Mouse (Mus musculus) heart, embryonic 14.5 days (tissue): ENCODE measurements around the gene Emcn. TPM values are rescaled to one million over a fixed set of nuclear protein-coding genes. Genes with fewer than 3 reads are reported as not detected.

ENCODE experiments used
- ATAC-seq: fragments of 200-750 bp; cut with Nextera tagmentation; 2 replicates; pipeline ENCODE4 v1.8.0; 2017; ENCODE audit warnings: low read depth, moderate TSS enrichment; ENCODE audit not compliant: insufficient number of reproducible peaks, insufficient read depth, low FRiP score
- H3K27ac ChIP-seq, 2 experiments: fragments of 200-500 bp in 1 of 2; fragments of 300-500 bp in 1 of 2; sonication (generic) in 1 of 2; replicated peaks in 1 of 2; 2 replicates each; pipeline ENCODE4 v1.5.1; 2012 to 2014; ENCODE audit warnings: low read depth in 2 of 2, low read length in 2 of 2, control low read depth in 1 of 2, mild to moderate bottlenecking in 1 of 2, mixed read lengths in 1 of 2; ENCODE audit not compliant: control insufficient read depth in 1 of 2, insufficient read depth in 1 of 2
- H3K27me3 ChIP-seq: fragments of 300-500 bp; sonication (generic); 2 replicates; pipeline ENCODE4 v1.6.1; 2014; ENCODE audit warnings: mild to moderate bottlenecking, low read length, control low read depth; ENCODE audit not compliant: control insufficient read depth, insufficient read depth
- H3K36me3 ChIP-seq: fragments of 300-500 bp; sonication (generic); 2 replicates; pipeline ENCODE4 v1.6.1; 2014; ENCODE audit warnings: mild to moderate bottlenecking, control low read depth, low read length, mixed read lengths; ENCODE audit not compliant: control insufficient read depth, insufficient read depth
- H3K4me1 ChIP-seq, 2 experiments: fragments of 200-500 bp in 1 of 2; fragments of 300-500 bp in 1 of 2; sonication (generic) in 1 of 2; 2 replicates each; pipeline ENCODE4 v1.6.1; 2012 to 2014; ENCODE audit warnings: low read length in 2 of 2, control low read depth in 1 of 2, mixed read lengths in 1 of 2; ENCODE audit not compliant: control insufficient read depth in 2 of 2, insufficient read depth in 2 of 2
- H3K4me2 ChIP-seq: fragments of 300-500 bp; sonication (generic); 2 replicates; pipeline ENCODE4 v1.6.1; 2014; ENCODE audit warnings: mild to moderate bottlenecking, low read length
- H3K4me3 ChIP-seq, 2 experiments: fragments of 200-500 bp in 1 of 2; fragments of 300-500 bp in 1 of 2; sonication (generic) in 1 of 2; 2 replicates each; pipeline ENCODE4 v1.5.1; 2012 to 2014; ENCODE audit warnings: low read length in 2 of 2, mild to moderate bottlenecking in 2 of 2, control low read depth in 1 of 2, low read depth in 1 of 2, moderate library complexity in 1 of 2; ENCODE audit not compliant: control insufficient read depth in 1 of 2, insufficient read depth in 1 of 2
- H3K9ac ChIP-seq: fragments of 300-500 bp; sonication (generic); 2 replicates; pipeline ENCODE4 v1.6.1; 2014; ENCODE audit warnings: mild to moderate bottlenecking, low read length
- H3K9me3 ChIP-seq: fragments of 300-500 bp; sonication (generic); 2 replicates; pipeline ENCODE4 v1.6.1; 2016; ENCODE audit warnings: low read length, control low read depth; ENCODE audit not compliant: control insufficient read depth
- whole genome bisulfite sequencing: fragments of 180-500 bp; shearing (Covaris S2); extraction: QIAGEN DNeasy Blood & Tissue Kit; methylation state at CpG from one replicate; pipeline ENCODE4 v1.1.7; 2014; 5-methylcytosine and 5-hydroxymethylcytosine counted together
- polyA plus RNA-seq: library from polyadenylated mRNA; unstranded; fragments of >200 nt; fragmentation: Nextera tagmentation; extraction: Ambion mirVana; gene quantifications from 2 replicates; pipeline ENCODE4 v1.2.1, GENCODE M21; 2014

Emcn gene
- polyA plus RNA-seq: 71.8 and 81.9 TPM in 2 replicates

GRCm38 (mm10) chr3:137340938-137341337 lies at the start of gene Emcn:
TSS of gene Emcn (plus strand) at chr3:137341067.
- peak within 1 kb of the TSS; percentile 71 for H3K9ac ChIP-seq
- H3K36me3 ChIP-seq: no peaks in the 10 kb centered on the region
- H3K4me1 ChIP-seq: no peaks in the 10 kb centered on the region
- H3K4me2 ChIP-seq: peak within 1 kb of the TSS; percentile 31
- ATAC-seq: peak; percentile 68; the same call in 1 of the 2 replicates
- peak within 1 kb of the TSS; percentile 60 to 85 for H3K27ac ChIP-seq
- WGBS: 31% methylated on average over 8 of the region's 8 CpGs
- H3K9me3 ChIP-seq: no peaks in the 10 kb centered on the region
- H3K27me3 ChIP-seq: no peaks in the 10 kb centered on the region
- peak within 1 kb of the TSS; percentile 24 to 33 for H3K4me3 ChIP-seq

- Histone ChIP-seq H3K9me3 (no peaks in the 10 kb centered on the region), H3K4me3 (0 out of 4 replicates have a peak overlapping the region, but pooled peaks of 1 of the 2 experiments have one; percentile 2), H3K36me3 (no peaks in the 10 kb centered on the region), H3K27ac (peak overlapping the region; percentile 64 to 70), H3K9ac (peak overlapping the region; percentile 6; the same call in 1 of the 2 replicates), H3K4me1 (peaks cover 5 to 10% of the 10 kb centered on the region in 2 experiments), H3K4me2 (peak overlapping the region; percentile 47), H3K27me3 (no peaks in the 10 kb centered on the region)
- ATAC-seq: peak; percentile 93
- 1% methylated on average over 6 of the region's 6 CpGs for WGBS
These were observed 47.7 kb upstream of the Emcn start for GRCm38 (mm10) chr3:137293174-137293591.

GRCm38 (mm10) chr3:137298230-137298629 lies 42.6 kb upstream of the Emcn start:
- no peak overlapping the region for H3K9ac ChIP-seq
- no peaks in the 10 kb centered on the region for H3K9me3 ChIP-seq
- H3K36me3 ChIP-seq: no peaks in the 10 kb centered on the region
- no peak overlapping the region for H3K4me3 ChIP-seq
- H3K4me1 ChIP-seq: peaks cover 4 to 7% of the 10 kb centered on the region in 2 experiments; a peak in 3 of 4 replicates
- no peak overlapping the region for H3K27ac ChIP-seq
- no peaks in the 10 kb centered on the region for H3K27me3 ChIP-seq
- WGBS: 77% methylated on average over 2 of the region's 2 CpGs
- no peak overlapping the region for H3K4me2 ChIP-seq
- ATAC-seq: no peak

DNA sequence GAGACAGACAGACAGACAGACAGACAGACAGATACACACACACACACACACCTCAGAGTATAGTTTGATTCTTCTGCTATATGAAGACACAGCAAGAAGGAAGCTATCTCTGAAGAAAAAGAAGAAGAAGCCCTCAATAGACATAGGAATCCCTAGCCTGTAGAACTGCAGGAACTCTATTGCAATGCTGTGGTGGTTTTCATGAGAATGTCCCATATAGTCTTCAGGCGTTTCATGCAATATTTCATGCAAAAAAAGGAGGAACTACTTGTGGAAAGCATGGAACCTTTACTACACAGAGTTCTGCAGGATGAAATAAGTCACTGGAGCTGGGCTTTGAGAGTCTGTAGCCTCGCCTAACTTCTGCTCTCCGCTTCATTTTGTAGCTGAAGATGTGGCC lies 40.7 kb upstream of the Emcn start:
- H3K4me1 ChIP-seq: peaks cover 0 to 2% of the 10 kb centered on the region in 2 experiments; a peak in 1 of 4 replicates
- 83% methylated on average over 3 of the region's 3 CpGs for WGBS
- no peak overlapping the region for H3K27ac ChIP-seq

GRCm38 (mm10) chr3:137301195-137301594 lies 39.7 kb upstream of the Emcn start:
- no peak overlapping the region for H3K9ac ChIP-seq
- H3K4me2 ChIP-seq: no peak overlapping the region
- no peaks in the 10 kb centered on the region for H3K9me3 ChIP-seq
- no peaks in the 10 kb centered on the region for H3K27me3 ChIP-seq
- H3K36me3 ChIP-seq: no peaks in the 10 kb centered on the region
- peaks cover 0 to 2% of the 10 kb centered on the region in 2 experiments; a peak in 1 of 4 replicates for H3K4me1 ChIP-seq
- ATAC-seq: no peak
- H3K4me3 ChIP-seq: no peak overlapping the region
- H3K27ac ChIP-seq: no peak overlapping the region

More for the DNA sequence above, 40.7 kb upstream of the Emcn start:
- no peak overlapping the region for H3K4me2 ChIP-seq
- no peak overlapping the region for H3K4me3 ChIP-seq
- no peak for ATAC-seq
- no peak overlapping the region for H3K9ac ChIP-seq
- H3K9me3 ChIP-seq: no peaks in the 10 kb centered on the region
- H3K27me3 ChIP-seq: no peaks in the 10 kb centered on the region
- no peaks in the 10 kb centered on the region for H3K36me3 ChIP-seq

- Histone ChIP-seq H3K27me3 (no peaks in the 10 kb centered on the region), H3K4me2 (no peak overlapping the region), H3K36me3 (no peaks in the 10 kb centered on the region), H3K4me3 (no peak overlapping the region), H3K9ac (no peak overlapping the region), H3K27ac (peak overlapping the region in 1 of 2 experiments; percentile 4; a peak in 2 of 4 replicates), H3K9me3 (no peaks in the 10 kb centered on the region), H3K4me1 (peaks cover 0 to 2% of the 10 kb centered on the region in 2 experiments; a peak in 1 of 4 replicates)
- WGBS: 41% methylated on average over 4 of the region's 4 CpGs
- peak; percentile 61; the same call in 1 of the 2 replicates for ATAC-seq
These were observed 38.1 kb upstream of the Emcn start for GRCm38 (mm10) chr3:137302804-137303203.

DNA sequence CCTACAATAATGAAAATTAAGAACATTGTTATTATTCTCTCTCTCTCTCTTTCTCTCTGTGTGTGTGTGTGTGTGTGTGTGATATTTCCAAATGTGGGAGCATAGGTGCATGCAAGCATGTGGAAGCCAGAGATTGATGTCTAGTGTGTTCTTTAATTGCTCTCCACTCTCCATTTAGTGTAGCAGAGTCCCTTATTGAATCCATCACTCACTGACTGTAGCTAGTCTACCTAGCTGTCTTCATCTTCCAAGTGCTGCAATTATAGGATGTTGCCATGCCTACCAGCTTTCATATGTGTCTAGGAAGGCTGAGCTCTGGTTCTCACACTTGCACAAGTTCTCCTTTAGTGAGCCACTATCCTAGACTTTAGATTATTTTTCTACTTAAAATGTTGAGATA lies 30.9 kb upstream of the Emcn start:
- Histone ChIP-seq H3K4me1 (no peaks in the 10 kb centered on the region), H3K36me3 (no peaks in the 10 kb centered on the region), H3K27me3 (no peaks in the 10 kb centered on the region), H3K9me3 (no peaks in the 10 kb centered on the region), H3K4me3 (no peak overlapping the region), H3K27ac (no peak overlapping the region), H3K4me2 (no peak overlapping the region), H3K9ac (no peak overlapping the region)
- ATAC-seq: no peak

DNA sequence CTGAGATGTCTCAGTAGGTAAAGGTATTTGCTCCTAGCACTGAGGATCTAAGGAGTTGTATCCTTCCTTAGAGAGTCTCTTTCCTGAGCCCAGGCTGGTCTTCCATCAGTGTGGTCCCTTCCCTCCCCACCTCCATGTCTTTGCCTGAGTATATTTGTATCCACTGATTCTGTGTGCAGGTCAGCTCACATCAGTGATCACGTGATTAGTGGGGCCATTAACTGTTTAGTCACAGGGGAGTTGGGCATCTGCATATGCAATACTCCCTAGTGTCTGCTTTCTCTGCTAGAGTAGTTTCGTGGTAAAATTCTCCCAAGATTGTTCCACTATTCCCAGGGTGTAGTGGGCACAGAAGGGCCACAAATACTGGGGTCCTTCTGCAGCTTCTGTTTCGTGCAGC lies 28.3 kb upstream of the Emcn start:
- ATAC-seq: no peak
- 80% methylated on average over 3 of the region's 3 CpGs for WGBS
- H3K27me3 ChIP-seq: no peaks in the 10 kb centered on the region
- H3K4me3 ChIP-seq: no peak overlapping the region
- H3K4me1 ChIP-seq: no peaks in the 10 kb centered on the region
- no peaks in the 10 kb centered on the region for H3K36me3 ChIP-seq
- no peak overlapping the region for H3K9ac ChIP-seq
- H3K27ac ChIP-seq: no peak overlapping the region
- H3K9me3 ChIP-seq: no peaks in the 10 kb centered on the region
- no peak overlapping the region for H3K4me2 ChIP-seq
